Mouse (Mus musculus) MN1 (cell line): Measurements from ENCODE around the gene Reln.

ENCODE experiments used
- DNase-seq: peaks from one replicate; pipeline ENCODE4 v3.0.0-alpha.2; 2016; ENCODE audit warnings: low spot score

Reln gene

GRCm38 (mm10) chr5:21933340-21934075 is 411.0 kb downstream of the Reln start:
- DNase-seq: no peak

GRCm38 (mm10) chr5:21931151-21931550 is 413.4 kb downstream of the Reln start:
- DNase-seq: no peak

- DNase-seq: no peak
Observed at GRCm38 (mm10) chr5:21920310-21920709, 424.2 kb downstream of the Reln start.

GRCm38 (mm10) chr5:21919281-21919780 is 425.2 kb downstream of the Reln start:
- no peak for DNase-seq

- DNase-seq: no peak
Observed at GRCm38 (mm10) chr5:21915973-21916372, 428.5 kb downstream of the Reln start.

- DNase-seq: no peak
Observed at GRCm38 (mm10) chr5:21914776-21915175, 429.7 kb downstream of the Reln start.

- no peak for DNase-seq
Observed at GRCm38 (mm10) chr5:21912835-21913530, 431.5 kb downstream of the Reln start.

- DNase-seq: no peak
Observed at GRCm38 (mm10) chr5:21910726-21911125, 433.8 kb downstream of the Reln start.

- peak; percentile 26 for DNase-seq
Observed at GRCm38 (mm10) chr5:21909713-21910112, 434.8 kb downstream of the Reln start.

- no peak for DNase-seq
Observed at GRCm38 (mm10) chr5:21901411-21901810, 443.1 kb downstream of the Reln start.

GRCm38 (mm10) chr5:21900891-21901290 is 443.6 kb downstream of the Reln start:
- no peak for DNase-seq

GRCm38 (mm10) chr5:21898875-21899274 is 445.6 kb downstream of the Reln start:
- DNase-seq: no peak

GRCm38 (mm10) chr5:21896586-21896985 is 447.9 kb downstream of the Reln start:
- no peak for DNase-seq

- DNase-seq: no peak
Observed at GRCm38 (mm10) chr5:21894168-21894567, 450.3 kb downstream of the Reln start.

GRCm38 (mm10) chr5:21866750-21867149 is 477.8 kb downstream of the Reln start:
- no peak for DNase-seq

GRCm38 (mm10) chr5:21866311-21866712 is 478.2 kb downstream of the Reln start:
- no peak for DNase-seq

- DNase-seq: no peak
Observed at GRCm38 (mm10) chr5:21865346-21866107, 479.0 kb downstream of the Reln start, which contains the start of gene Slc26a5. Gene Slc26a5 (minus strand): TSS chr5:21865604.

GRCm38 (mm10) chr5:21858653-21859052 is 485.8 kb downstream of the Reln start:
- DNase-seq: no peak

- DNase-seq: no peak
Observed at GRCm38 (mm10) chr5:21851679-21852340, 492.7 kb downstream of the Reln start.

GRCm38 (mm10) chr5:21847438-21847837 is 497.1 kb downstream of the Reln start:
- no peak for DNase-seq

GRCm38 (mm10) chr5:21846616-21847290 is 497.7 kb downstream of the Reln start:
- DNase-seq: no peak
